11 mouse cellular contexts compared by ENCODE assay signal in genomic region chr10:99639469-99639868, GRCm38 (mm10).
DNase-seq lines count a peak whose midpoint lies in the region; ATAC-seq and TF ChIP-seq lines count a peak whose summit lies in the region.
"Had no signal": no experiment of that assay in that cellular context is flagged by ENCODE, and none has a peak within 500 bp of the region (broad histone marks: within the 10 kb centered on the region; RNA-seq: fewer than 3 reads in every experiment).

No protein-coding gene starts in this region.

- WGBS in kidney, postnatal 0 days: 34% methylated on average over 5 of the region's 5 CpGs
- WGBS in kidney, embryonic 14.5 days: 39% methylated on average over 5 of the region's 5 CpGs
- 34% methylated on average over 5 of the region's 5 CpGs for WGBS in hindbrain, embryonic 14.5 days
- 24% methylated on average over 5 of the region's 5 CpGs for WGBS in neural tube, embryonic 15.5 days

- H3K27ac ChIP-seq in kidney, postnatal 0 days: no peak overlapping the region
- no peak overlapping the region for H3K27ac ChIP-seq in kidney, embryonic 14.5 days (ENCODE audit: low read depth, low read length)
- 0 out of 2 replicates have a peak overlapping the region, but pooled peaks have one; percentile 34 for H3K27ac ChIP-seq in hindbrain, embryonic 14.5 days
- peak overlapping the region; percentile 56 for H3K27ac ChIP-seq in neural tube, embryonic 15.5 days (replicated peaks)
- H3K27ac ChIP-seq: heart, adult 2 months had no signal

- no peaks in the 10 kb centered on the region for H3K9me3 ChIP-seq in kidney, postnatal 0 days (replicated peaks; ENCODE audit: low read length)
- no peaks in the 10 kb centered on the region for H3K9me3 ChIP-seq in kidney, embryonic 14.5 days (ENCODE audit: control insufficient read depth, low read length)
- no peaks in the 10 kb centered on the region for H3K9me3 ChIP-seq in hindbrain, embryonic 14.5 days (ENCODE audit: control insufficient read depth, low read length)
- no peaks in the 10 kb centered on the region for H3K9me3 ChIP-seq in neural tube, embryonic 15.5 days (replicated peaks)

- no peak overlapping the region for H3K9ac ChIP-seq in kidney, postnatal 0 days (ENCODE audit: low read depth, low read length)
- no peak overlapping the region for H3K9ac ChIP-seq in kidney, embryonic 14.5 days (ENCODE audit: low read depth, low read length)
- no peak overlapping the region for H3K9ac ChIP-seq in hindbrain, embryonic 14.5 days
- no peak overlapping the region for H3K9ac ChIP-seq in neural tube, embryonic 15.5 days (replicated peaks)

- no peaks in the 10 kb centered on the region for H3K4me1 ChIP-seq in kidney, postnatal 0 days (replicated peaks; ENCODE audit: insufficient read depth, low read length)
- H3K4me1 ChIP-seq in kidney, embryonic 14.5 days (ENCODE audit: control insufficient read depth, insufficient read depth, low read length): no peaks in the 10 kb centered on the region
- H3K4me1 ChIP-seq in hindbrain, embryonic 14.5 days (replicated peaks; ENCODE audit: control insufficient read depth, insufficient read depth, low read length): 0 out of 2 replicates have a peak, but pooled peaks cover 3% of the 10 kb centered on the region
- H3K4me1 ChIP-seq in neural tube, embryonic 15.5 days: peaks cover 3% of the 10 kb centered on the region; the same call in 1 of the 2 replicates

- no peak for TF ChIP-seq CTCF in kidney, postnatal 0 days (IDR thresholded peaks at IDR 0.05; ENCODE audit: low read depth)

- no peak for ATAC-seq in kidney, postnatal 0 days (replicated peaks; ENCODE audit: low FRiP score, low read depth)
- ATAC-seq in kidney, embryonic 14.5 days (ENCODE audit: low FRiP score, low TSS enrichment): no peak
- ATAC-seq in hindbrain, embryonic 14.5 days (ENCODE audit: low FRiP score): peak; percentile 81
- peak; percentile 85 for ATAC-seq in neural tube, embryonic 15.5 days (ENCODE audit: low FRiP score)
- ATAC-seq: inflammation-experienced regulatory T-cells, adult 6 months had no signal

- H3K4me3 ChIP-seq in kidney, postnatal 0 days (replicated peaks; ENCODE audit: low read depth, low read length): no peak overlapping the region
- H3K4me3 ChIP-seq in kidney, embryonic 14.5 days (ENCODE audit: low read length): no peak overlapping the region
- H3K4me3 ChIP-seq in hindbrain, embryonic 14.5 days (replicated peaks; ENCODE audit: low read length): no peak overlapping the region
- no peak overlapping the region for H3K4me3 ChIP-seq in neural tube, embryonic 15.5 days (replicated peaks)
- H3K4me3 ChIP-seq: heart, adult 2 months had no signal

- H3K27me3 ChIP-seq in kidney, postnatal 0 days (ENCODE audit: insufficient read depth, low read length): no peaks in the 10 kb centered on the region
- H3K27me3 ChIP-seq in kidney, embryonic 14.5 days (ENCODE audit: control insufficient read depth, insufficient read depth, low read length): peaks cover 2% of the 10 kb centered on the region; the same call in 1 of the 2 replicates
- H3K27me3 ChIP-seq in hindbrain, embryonic 14.5 days (ENCODE audit: control insufficient read depth, insufficient read depth, low read length): no peaks in the 10 kb centered on the region
- H3K27me3 ChIP-seq in neural tube, embryonic 15.5 days (replicated peaks): no peaks in the 10 kb centered on the region

- no peak overlapping the region for H3K4me2 ChIP-seq in kidney, postnatal 0 days (ENCODE audit: low read length)
- no peak overlapping the region for H3K4me2 ChIP-seq in kidney, embryonic 14.5 days (replicated peaks; ENCODE audit: low read depth, low read length)
- no peak overlapping the region for H3K4me2 ChIP-seq in hindbrain, embryonic 14.5 days (replicated peaks)
- no peak overlapping the region for H3K4me2 ChIP-seq in neural tube, embryonic 15.5 days

- H3K36me3 ChIP-seq in kidney, postnatal 0 days (ENCODE audit: insufficient read depth, low read length): no peaks in the 10 kb centered on the region
- no peaks in the 10 kb centered on the region for H3K36me3 ChIP-seq in kidney, embryonic 14.5 days (ENCODE audit: control insufficient read depth, insufficient read depth, low read length)
- H3K36me3 ChIP-seq in hindbrain, embryonic 14.5 days (replicated peaks; ENCODE audit: control insufficient read depth, insufficient read depth): no peaks in the 10 kb centered on the region
- no peaks in the 10 kb centered on the region for H3K36me3 ChIP-seq in neural tube, embryonic 15.5 days

- DNase-seq in kidney, postnatal 0 days (ENCODE audit: low spot score): peak; percentile 47
- peak; percentile 9 for DNase-seq in right cerebral cortex, postnatal 4 days
- DNase-seq in right cerebral cortex, postnatal 25 days: no peak
- peak; percentile 38 for DNase-seq in hindbrain, embryonic 14.5 days (ENCODE audit: low spot score)
- DNase-seq in spleen, postnatal 36 days (ENCODE audit: low spot score in 2 of 2): no peak
- DNase-seq: adrenal gland, postnatal 36 days; thymus, adult 18-20 months had no signal

Comparison
In these comparisons a context has a peak if more than half of its experiments do, and no peak if none do; other contexts are left out.
1. DNase-seq: peak in kidney, postnatal 0 days (single experiment), right cerebral cortex, postnatal 4 days (single experiment) and hindbrain, embryonic 14.5 days (single experiment); none in right cerebral cortex, postnatal 25 days (single experiment) and spleen, postnatal 36 days (0 of 2).
2. ATAC-seq: peak in hindbrain, embryonic 14.5 days (single experiment) and neural tube, embryonic 15.5 days (single experiment); none in kidney, postnatal 0 days (single experiment) and kidney, embryonic 14.5 days (single experiment).
3. H3K27ac ChIP-seq: peak in hindbrain, embryonic 14.5 days (single experiment) and neural tube, embryonic 15.5 days (single experiment); none in kidney, postnatal 0 days (single experiment) and kidney, embryonic 14.5 days (single experiment).